Mouse (Mus musculus) urinary bladder, postnatal 10 days (tissue): Measurements from ENCODE around the gene Ssbp3.

Source experiments
- DNase-seq: peaks from one replicate; pipeline ENCODE4 v3.0.0; 2022; ENCODE audit warnings: low spot score

Gene Ssbp3

DNA sequence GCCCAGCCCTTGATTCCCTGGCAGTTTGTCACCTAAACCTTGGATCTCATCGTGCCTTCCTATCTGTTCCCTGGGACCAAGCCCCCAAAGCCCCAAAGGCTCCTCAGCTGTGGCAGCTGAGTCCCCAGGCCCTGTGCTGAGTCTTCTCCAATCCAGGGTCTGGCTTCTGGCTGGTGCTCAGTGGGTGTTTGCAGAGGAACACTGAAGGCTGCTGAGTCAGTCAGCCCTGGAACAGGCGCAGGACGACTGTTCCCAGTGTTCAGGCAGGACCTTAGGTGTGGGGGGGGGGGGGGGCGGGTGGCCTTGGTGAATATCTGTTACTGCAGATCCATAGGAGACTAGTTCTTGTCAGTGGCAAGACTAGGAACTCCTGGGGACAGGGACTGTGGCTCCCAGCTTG is 141.4 kb downstream of the Ssbp3 start:
- no peak for DNase-seq

- DNase-seq = no peak
Measured at GRCm38 (mm10) chr4:107052962-107053553, 142.6 kb downstream of the Ssbp3 start.

DNA sequence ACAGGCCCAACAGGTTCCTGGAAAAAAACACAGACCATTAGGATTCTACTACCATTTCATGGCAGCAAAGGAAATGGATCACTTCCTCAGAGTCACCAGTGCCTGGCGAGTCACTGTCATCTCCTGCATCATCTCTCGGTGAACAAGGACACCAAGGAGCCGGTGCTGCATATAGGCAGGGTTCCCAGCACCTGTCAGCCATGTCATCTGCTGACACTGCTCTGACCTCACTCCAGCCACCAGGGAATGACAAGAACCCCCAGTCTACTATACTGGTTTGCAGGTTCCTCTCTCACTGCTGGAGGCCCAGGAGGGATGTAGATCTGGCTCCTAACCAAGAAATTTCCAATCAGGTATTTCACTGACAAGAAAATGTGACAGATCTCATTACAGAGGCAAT is 145.6 kb downstream of the Ssbp3 start:
- DNase-seq = no peak

- no peak for DNase-seq
Measured at GRCm38 (mm10) chr4:107058346-107058745, 147.8 kb downstream of the Ssbp3 start.

GRCm38 (mm10) chr4:107058781-107059180 is 148.3 kb downstream of the Ssbp3 start:
- no peak for DNase-seq

- DNase-seq = no peak
Measured at GRCm38 (mm10) chr4:107061560-107061959, 151.1 kb downstream of the Ssbp3 start.

DNA sequence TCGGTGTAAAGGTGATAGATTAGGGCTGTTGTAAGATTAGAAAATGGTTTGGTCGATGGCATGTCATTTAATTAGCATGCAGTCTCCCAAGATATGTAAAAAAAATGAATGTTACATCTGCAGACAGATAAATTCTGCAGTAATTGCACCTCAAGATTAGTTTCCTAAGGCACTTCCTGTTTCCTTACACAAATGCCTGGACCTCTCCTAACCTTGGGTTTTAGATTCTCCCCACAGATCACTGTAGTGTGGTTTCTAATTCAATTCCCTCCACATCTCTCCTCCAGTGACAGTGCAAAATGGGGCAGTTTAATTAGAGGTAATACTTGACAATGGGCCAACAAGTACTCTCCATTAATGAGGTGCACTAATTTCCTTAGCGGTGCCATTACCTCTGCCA is 152.7 kb downstream of the Ssbp3 start:
- DNase-seq = no peak

DNA sequence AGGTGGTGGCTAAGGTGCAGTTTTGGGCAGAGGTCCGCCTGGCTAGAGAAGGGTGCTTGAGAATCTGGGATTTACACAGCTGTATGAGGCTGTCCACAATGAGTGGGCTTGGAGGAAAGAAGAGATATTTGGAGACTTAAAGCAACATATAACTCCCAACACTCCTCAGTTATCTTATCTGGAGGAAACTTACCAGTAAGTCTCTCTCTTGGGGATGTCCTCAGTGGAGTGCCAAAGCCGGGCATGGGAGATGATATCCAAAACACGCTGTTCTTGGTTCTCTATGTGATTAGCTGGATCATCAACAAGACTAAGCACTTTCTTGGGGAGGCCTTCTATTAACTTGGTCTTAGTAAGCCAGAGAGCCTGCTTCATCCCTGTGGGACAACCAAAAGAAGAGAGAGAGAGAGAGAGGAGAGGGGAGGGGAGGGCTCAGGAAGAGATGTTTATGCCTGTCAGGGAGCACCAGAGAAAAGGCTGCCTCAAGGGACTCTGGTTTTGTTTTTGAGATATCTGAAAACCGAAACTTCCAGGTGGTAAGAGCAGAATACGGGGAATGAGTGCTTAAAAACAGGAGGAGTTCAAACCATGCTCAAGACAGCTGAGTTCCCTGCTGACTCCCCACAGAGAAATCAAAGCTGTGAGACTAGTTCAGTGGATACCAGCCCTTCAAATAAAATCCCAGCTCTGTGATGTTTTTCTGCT is 154.0 kb downstream of the Ssbp3 start:
- no peak for DNase-seq

DNA sequence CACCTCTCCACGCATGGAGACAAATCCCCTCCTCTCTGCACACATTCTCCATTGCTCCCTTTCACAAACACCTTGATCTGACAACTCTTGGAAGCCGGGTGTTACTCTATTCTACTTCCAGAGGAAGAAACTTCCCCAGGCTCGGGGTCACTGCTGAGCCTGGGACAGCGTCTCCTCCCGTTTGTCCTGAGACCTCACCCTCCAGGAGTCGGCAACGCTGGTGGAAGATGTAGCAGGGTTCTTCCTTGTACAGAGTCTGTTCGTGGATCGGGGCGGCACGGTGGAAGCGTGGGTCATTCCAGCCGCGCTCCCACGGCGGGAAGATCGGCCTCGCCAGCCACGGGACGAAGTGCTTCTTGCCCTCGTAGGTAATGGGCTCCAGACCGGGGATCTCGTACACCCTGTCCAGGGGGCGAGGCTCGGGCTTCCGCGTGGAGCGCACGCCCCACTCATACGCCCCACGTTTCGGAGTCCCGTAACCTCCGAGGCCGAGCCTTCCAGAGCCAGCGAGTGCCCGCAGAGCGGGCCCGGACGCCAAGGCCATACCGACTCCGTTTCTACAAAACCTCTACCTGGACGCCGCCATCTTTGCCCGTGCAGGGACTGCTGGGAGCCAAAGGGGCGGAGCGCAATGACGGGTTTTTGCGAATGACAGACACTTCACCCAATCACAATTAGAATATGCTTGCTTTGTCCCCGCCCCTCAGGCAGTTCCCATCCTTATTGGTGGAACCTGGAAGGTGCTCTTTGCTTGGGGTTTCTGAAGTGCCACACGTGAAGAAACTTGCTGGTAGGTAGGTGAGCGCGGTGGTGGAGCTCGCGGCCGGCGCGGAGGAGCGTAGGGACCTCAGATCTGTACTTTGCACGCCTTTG is 156.0 kb downstream of the Ssbp3 start, which contains the start of the genes Mrpl37 and Cyb5rl:
Gene Mrpl37, minus strand, starts transcription at position 617 of the 873 bp plus-strand sequence.
Gene Cyb5rl, plus strand, starts transcription at position 737 of the 873 bp plus-strand sequence.
- peak; percentile 74 for DNase-seq

DNA sequence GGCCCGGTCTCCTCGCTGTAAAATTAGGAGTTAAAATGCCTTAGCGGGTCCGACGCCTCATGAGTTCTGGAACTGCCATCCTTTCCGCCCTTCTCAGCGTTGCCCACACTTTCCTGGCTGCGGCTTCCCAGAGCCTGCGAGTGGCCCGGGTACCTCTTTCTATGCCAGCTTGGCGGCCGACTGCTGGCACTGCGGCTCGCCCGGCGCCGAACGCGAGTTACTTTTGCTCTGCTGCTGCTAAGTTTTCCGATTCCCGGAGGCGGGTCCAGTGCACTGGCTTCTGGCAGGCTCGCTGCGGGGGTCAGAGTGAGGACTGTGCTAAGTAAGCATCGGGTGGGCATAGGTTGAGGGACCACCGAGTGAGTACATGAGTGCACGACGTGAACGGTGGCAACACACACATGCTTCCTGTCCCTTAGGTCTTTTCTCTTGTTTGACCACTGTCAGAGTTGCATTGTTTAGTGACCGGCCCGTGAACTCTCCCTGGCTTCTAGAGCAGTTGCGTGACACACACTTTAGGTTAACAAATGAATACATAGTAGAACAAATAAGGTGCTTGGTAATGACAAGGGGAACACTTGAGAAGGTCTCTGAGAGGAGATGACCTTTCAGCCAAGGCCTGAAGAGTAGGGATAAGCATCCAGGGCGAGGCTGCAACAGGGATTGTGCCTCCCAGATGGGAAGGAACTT is 156.8 kb downstream of the Ssbp3 start:
- DNase-seq = no peak

DNA sequence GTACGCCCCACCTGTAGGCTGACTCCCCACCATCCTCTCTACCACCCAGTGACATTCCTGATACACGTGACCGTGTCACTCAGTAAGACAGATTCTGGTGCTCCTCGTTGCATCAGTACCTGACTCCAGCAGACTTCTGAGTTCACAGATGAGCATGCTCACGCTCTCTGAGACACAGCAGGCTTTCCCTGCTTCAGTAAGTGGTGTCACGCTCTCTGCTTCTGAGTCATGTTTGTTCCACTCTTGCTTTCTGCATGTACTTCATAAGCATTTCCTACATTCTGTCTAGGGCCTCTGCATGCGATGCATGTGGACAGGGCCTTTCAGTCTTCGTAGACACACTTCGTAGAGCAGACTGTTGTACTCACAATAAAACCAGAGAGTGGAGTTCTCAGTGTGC is 161.8 kb downstream of the Ssbp3 start:
- DNase-seq = no peak

DNA sequence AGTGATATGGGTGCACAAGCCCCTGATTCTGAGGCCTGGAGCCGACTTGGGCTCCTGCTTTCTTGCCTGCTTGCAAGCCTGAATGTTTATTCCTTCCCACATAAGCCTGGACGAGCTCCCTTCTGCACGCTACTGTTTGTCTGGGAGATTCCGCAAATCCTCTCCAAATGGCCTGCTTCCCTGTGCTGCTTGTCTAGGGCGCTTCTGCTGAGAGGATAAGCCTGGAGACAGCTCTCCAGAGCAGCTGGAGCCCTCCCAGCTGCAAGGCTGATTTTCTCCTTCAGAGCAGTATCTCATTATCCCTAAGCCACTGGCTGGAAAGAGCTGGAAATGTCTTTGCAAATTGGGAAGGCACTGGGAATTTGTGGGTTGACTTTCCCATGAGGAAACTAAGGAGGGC is 165.0 kb downstream of the Ssbp3 start:
- DNase-seq = no peak

GRCm38 (mm10) chr4:107078894-107079293 is 168.4 kb downstream of the Ssbp3 start:
- no peak for DNase-seq

DNA sequence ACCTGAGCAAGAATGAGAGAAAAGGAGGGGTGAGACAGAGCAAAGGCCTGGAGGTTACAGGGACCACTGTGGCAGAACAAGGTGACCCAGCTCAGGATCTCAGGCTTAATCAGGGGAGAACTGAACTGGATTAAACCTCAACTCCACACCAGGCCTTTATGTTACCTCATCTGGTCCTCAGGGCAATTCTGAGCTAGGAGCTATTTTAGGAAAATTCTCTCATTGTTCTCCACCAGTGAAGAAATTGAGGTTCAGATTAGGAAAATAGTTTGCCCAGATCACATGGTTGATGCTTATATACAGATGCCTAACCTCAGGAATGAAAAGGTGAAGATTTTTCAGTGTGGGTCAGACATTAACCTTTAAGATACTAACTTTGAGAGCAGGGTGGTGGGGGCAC is 169.2 kb downstream of the Ssbp3 start:
- DNase-seq = no peak

DNA sequence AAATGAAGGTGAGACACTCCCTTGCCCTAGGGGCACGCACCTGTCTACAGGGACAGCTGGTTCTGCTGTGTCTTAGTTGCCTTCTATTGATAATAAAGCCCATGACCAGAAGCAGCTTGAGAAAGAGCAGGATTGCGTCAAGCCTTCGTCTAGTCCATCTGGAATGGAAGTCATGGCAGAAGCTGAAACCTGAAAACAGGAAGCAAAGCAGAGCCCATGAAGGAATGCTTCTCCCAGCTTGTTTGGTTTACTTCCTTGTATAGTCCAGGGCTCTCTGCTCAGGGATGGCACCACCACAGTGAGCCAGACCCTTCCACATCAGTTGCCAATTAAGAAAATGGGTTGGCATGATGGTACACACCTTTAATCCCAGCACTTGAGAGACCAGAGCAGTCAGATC is 171.7 kb downstream of the Ssbp3 start:
- no peak for DNase-seq

DNA sequence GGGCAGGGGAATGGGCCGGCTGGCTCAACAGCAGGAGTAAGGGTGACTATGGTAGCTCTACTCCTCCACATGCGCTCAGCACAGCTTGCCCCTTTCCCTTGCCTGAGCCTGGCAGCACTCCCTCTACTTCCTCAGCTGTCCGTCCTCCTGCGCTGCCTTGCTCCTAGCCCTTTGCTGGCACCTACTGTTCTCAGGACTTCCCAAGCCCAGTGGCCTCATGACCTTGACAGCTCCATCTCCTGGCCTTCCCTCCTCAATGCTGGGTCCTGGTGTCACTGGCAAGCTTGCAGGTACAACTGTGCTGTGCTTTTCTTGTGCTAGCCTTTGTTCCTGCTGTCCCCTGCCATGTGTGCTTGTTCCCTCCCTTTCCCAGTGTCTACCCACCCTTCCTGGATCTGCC is 172.6 kb downstream of the Ssbp3 start:
- no peak for DNase-seq

- DNase-seq = no peak
Measured at GRCm38 (mm10) chr4:107084343-107084742, 173.8 kb downstream of the Ssbp3 start.

DNA sequence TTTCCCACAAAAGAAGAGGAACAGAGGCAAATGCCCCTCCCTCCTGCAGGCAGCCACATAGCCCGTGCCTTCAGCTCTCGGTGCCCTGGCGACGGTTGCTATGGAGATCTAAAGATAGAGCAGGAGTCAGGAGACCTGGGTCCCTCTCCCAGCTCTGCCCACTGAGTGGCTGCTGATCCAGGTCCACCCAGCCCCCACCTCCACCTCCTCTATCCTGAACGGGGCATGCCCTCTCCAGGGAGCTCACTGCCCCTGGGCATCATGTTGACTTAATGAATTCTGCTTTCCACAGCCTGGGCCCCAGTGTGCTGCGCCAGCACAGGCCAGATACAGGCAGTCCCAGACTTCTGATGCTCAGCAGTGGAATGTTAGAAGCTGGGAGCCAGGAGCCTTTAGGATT is 174.4 kb downstream of the Ssbp3 start:
- no peak for DNase-seq

GRCm38 (mm10) chr4:107091696-107092095 is 181.2 kb downstream of the Ssbp3 start:
- DNase-seq = no peak

DNA sequence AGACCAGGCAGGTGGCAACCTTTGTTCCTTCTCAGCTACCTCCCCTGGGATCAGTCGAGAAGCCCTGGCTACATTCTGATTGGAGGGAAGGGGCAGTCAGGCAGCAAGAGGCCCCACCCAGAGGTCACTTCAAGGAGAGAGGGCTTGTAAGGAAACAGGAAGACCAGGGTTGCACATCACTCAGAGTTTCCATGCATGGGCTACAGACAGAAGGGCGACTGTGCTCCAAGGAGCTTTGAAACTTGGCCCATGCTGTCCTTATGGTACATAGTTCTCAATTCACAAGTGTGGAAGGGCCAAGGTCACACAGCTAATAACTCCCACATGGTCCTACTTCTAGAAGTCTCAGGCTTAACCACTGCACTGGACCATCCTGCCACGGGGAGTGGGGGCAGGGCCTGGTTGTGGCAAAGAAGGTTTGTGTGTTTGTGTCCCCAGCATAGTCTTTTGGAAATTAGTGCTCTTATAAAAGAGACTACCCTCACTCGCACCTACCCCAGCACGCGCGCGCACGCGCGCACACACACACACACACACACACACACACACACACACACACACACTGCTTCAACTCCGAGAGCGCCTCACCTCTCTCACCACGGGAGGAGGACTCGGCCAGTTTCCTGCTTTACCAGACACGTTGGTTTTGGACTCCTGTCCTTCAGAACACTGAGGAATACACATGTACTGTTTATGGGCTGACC is 184.1 kb downstream of the Ssbp3 start:
- DNase-seq = no peak

DNA sequence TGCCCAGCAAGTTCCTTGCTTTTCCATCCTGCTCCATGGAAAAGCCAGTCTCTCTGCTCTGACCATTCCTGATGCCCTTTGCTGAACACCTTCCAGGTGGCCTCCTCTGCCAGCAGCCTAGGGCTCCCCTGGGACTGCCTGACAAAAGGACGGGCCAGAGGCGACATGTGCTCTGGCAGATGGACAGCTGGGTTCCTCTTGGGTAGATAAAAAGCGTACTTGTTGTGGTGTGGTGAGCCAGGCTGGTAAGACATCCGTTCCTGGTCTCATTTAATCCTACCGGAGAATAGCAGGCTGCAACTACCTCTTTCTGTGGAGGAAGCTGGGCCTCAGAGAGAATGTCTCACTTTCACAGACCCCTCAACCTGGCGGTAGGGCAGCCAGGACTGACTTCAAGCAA is 185.5 kb downstream of the Ssbp3 start:
- DNase-seq = no peak
